Mouse (Mus musculus) midbrain, postnatal 0 days (tissue): ENCODE measurements around the gene Lpar6. TPM values are rescaled to one million over a fixed set of nuclear protein-coding genes. Genes with fewer than 3 reads are reported as not detected.

Source experiments
- ATAC-seq: fragments of 200-750 bp; cut with Nextera tagmentation; 2 replicates; pipeline ENCODE4 v1.8.0; 2017; ENCODE audit warnings: moderate number of reproducible peaks, mild to moderate bottlenecking, moderate TSS enrichment, moderate library complexity; ENCODE audit not compliant: low FRiP score
- DNase-seq: peaks from one replicate; pipeline ENCODE4 v3.0.0-alpha.2; 2015; ENCODE audit warnings: low spot score
- H3K27ac ChIP-seq: fragments of 300-500 bp; sonication (generic); 2 replicates; pipeline ENCODE4 v1.5.1; 2014; ENCODE audit warnings: low read depth, mild to moderate bottlenecking, low read length, mixed read lengths
- H3K27me3 ChIP-seq: fragments of 300-500 bp; sonication (generic); 2 replicates; pipeline ENCODE4 v1.6.1; 2014; ENCODE audit warnings: low read length, control low read depth, mixed read lengths; ENCODE audit not compliant: insufficient read depth
- H3K36me3 ChIP-seq: fragments of 300-500 bp; sonication (generic); 2 replicates; pipeline ENCODE4 v1.6.1; 2014; ENCODE audit warnings: low read length, control low read depth, mixed read lengths; ENCODE audit not compliant: insufficient read depth
- H3K4me1 ChIP-seq: fragments of 300-500 bp; sonication (generic); 2 replicates; pipeline ENCODE4 v1.6.1; 2014; ENCODE audit warnings: mild to moderate bottlenecking, control low read depth, antibody characterized with exemption, low read length, mixed read lengths; ENCODE audit not compliant: insufficient read depth
- H3K4me2 ChIP-seq: fragments of 300-500 bp; sonication (generic); 2 replicates; pipeline ENCODE4 v1.6.1; 2014; ENCODE audit warnings: low read depth, mild to moderate bottlenecking, low read length, mixed read lengths; ENCODE audit not compliant: poor library complexity, severe bottlenecking
- H3K4me3 ChIP-seq: fragments of 300-500 bp; sonication (generic); 2 replicates; pipeline ENCODE4 v1.5.1; 2014; ENCODE audit warnings: low read depth, mild to moderate bottlenecking, low read length, moderate library complexity
- H3K9ac ChIP-seq: fragments of 300-500 bp; sonication (generic); replicated peaks from 2 replicates; pipeline ENCODE4 v1.6.1; 2014; ENCODE audit warnings: mild to moderate bottlenecking, low read length, moderate library complexity, mixed read lengths; ENCODE audit not compliant: poor library complexity, severe bottlenecking
- H3K9me3 ChIP-seq: fragments of 300-500 bp; sonication (generic); 2 replicates; pipeline ENCODE4 v1.6.1; 2016; ENCODE audit warnings: low read length, control low read depth
- CTCF ChIP-seq: IDR thresholded peaks from 2 replicates; pipeline ENCODE4 v1.5.1; 2016; ENCODE audit warnings: antibody characterized with exemption, mild to moderate bottlenecking
- WGBS: fragments of 180-500 bp; shearing (Covaris S2); extraction: QIAGEN DNeasy Blood & Tissue Kit; methylation state at CpG from one replicate; pipeline ENCODE4 v1.1.7; 2014; 5-methylcytosine and 5-hydroxymethylcytosine counted together
- polyA plus RNA-seq: library from polyadenylated mRNA; unstranded; fragments of >200 nt; fragmentation: Nextera tagmentation; extraction: Ambion mirVana; gene quantifications from 2 replicates; pipeline ENCODE4 v1.2.1, GENCODE M21; 2015
- total RNA-seq: library from RNA; depleted of rRNA; stranded (reverse); fragments of >200 nt; gene quantifications from 2 replicates; pipeline ENCODE4 v1.2.3, GENCODE M21; 2014

Gene Lpar6
- total and polyA plus RNA-seq, 2 experiments from 2014 or later = 1.8 to 2.2 TPM

DNA sequence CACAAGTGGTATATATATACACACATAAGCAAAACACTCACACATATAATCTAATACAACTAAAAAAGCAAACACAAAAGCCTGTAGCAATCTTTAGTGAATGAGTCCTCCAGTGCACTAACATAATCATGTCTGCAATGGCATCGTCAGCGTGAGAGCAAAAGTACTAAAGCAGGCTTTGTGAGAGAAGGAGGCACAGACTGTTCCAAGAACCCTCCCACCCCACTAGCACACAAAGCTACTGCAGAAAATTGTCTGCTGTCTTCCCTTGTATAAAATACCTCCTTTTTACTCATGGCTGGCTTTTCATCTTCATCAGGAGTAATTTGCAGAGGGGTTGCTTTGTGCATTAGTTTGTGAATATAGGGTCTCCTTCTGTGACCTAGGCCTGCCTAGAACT, 14.6 kb downstream of the Lpar6 start:
- 63% methylated on average over 2 of the region's 2 CpGs for WGBS
- no peak for TF ChIP-seq CTCF
- H3K9ac ChIP-seq = no peak overlapping the region
- no peak for DNase-seq
- H3K36me3 ChIP-seq = no peaks in the 10 kb centered on the region
- H3K4me3 ChIP-seq = no peak overlapping the region
- H3K4me2 ChIP-seq = no peak overlapping the region
- no peaks in the 10 kb centered on the region for H3K4me1 ChIP-seq
- no peak overlapping the region for H3K27ac ChIP-seq
- no peaks in the 10 kb centered on the region for H3K27me3 ChIP-seq
- no peaks in the 10 kb centered on the region for H3K9me3 ChIP-seq
- ATAC-seq = no peak

DNA sequence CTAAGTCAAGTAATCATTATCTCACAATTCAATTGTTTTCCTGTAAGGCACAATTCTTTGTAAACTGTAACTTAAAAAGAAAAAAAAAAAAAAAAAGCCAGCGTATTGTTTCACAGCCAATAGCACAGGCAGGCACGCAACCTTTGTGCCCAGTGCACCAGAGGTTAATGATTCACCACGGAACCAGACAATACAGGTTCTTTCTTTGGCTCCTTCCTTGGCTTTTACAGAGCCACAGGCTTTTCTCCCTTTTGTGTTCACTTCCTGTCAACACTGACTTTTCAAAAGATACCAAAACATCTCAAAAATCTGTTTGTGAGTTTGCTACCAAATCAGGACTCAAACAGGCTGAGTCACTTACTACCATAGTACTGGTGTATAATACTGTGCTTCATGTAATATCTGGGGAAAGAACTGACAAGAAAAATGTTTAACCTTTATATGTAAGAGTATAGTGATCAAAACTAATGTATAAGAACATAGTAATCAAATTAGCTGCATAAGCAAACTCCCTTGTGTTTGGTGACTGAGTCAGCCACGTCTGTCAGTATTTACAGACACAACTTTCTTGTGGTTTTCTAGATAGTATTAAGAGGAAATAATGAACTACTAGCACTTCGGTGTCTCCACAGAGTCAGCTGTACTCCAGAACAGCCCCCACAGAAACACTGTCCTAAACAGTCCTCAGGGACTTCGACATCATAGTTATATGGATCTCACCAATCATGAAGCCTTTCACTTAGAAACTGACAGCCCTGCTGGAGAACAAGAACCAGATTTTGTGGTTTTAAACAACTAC, 16.0 kb downstream of the Lpar6 start:
- no peak overlapping the region for H3K27ac ChIP-seq
- TF ChIP-seq CTCF = no peak
- H3K9me3 ChIP-seq = no peaks in the 10 kb centered on the region
- DNase-seq = no peak
- no peak overlapping the region for H3K4me2 ChIP-seq
- no peak overlapping the region for H3K4me3 ChIP-seq
- H3K4me1 ChIP-seq = no peaks in the 10 kb centered on the region
- H3K27me3 ChIP-seq = no peaks in the 10 kb centered on the region
- ATAC-seq = no peak
- H3K9ac ChIP-seq = no peak overlapping the region
- no peaks in the 10 kb centered on the region for H3K36me3 ChIP-seq
- WGBS = 59% methylated on average over 6 of the region's 6 CpGs

GRCm38 (mm10) chr14:73254412-73254811, 16.7 kb downstream of the Lpar6 start:
- Histone ChIP-seq H3K9me3 (no peaks in the 10 kb centered on the region), H3K36me3 (no peaks in the 10 kb centered on the region; the same call in 1 of the 2 replicates), H3K4me1 (no peaks in the 10 kb centered on the region), H3K9ac (no peak overlapping the region), H3K27ac (no peak overlapping the region), H3K4me3 (no peak overlapping the region), H3K27me3 (no peaks in the 10 kb centered on the region), H3K4me2 (no peak overlapping the region)
- 65% methylated on average over 4 of the region's 4 CpGs for WGBS
- ATAC-seq (no peak), DNase-seq (no peak)
- no peak for TF ChIP-seq CTCF

DNA sequence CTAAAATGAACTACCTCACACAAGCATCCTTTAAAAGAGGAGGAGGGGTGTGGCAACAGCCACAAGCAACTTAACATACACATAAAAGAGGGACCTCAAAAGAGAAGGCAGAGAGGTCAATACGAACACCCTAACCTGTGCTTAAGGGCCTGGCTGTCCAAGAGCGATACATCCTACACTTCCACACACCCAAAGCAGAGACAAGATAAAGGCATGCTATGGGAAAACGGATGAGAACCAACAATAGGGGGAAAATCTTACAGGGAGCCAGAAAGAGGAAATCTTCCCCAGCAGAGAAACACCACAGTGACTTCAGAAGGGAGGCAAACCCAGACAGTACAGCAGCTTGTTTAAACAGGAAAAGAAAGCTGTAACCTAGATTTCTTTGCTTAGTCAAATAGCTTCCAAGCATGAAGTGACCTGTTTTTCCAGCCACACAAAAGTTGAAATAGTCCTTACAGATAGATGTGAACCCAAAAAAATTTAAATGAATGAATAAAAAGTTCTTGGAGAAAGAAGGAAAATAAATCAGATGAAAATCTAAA, 17.8 kb downstream of the Lpar6 start:
- no peak for ATAC-seq
- DNase-seq = no peak

GRCm38 (mm10) chr14:73257348-73257747, 19.7 kb downstream of the Lpar6 start:
- Histone ChIP-seq H3K9me3 (no peaks in the 10 kb centered on the region), H3K4me1 (no peaks in the 10 kb centered on the region), H3K9ac (no peak overlapping the region), H3K4me2 (no peak overlapping the region), H3K27ac (no peak overlapping the region), H3K36me3 (no peaks in the 10 kb centered on the region; the same call in 1 of the 2 replicates), H3K4me3 (no peak overlapping the region), H3K27me3 (no peaks in the 10 kb centered on the region)
- DNase-seq (no peak), ATAC-seq (no peak)
- WGBS = 70% methylated on average over 7 of the region's 7 CpGs
- TF ChIP-seq CTCF = no peak

More for the DNA sequence above, 17.8 kb downstream of the Lpar6 start:
- Histone ChIP-seq H3K9me3 (no peaks in the 10 kb centered on the region), H3K27ac (no peak overlapping the region), H3K36me3 (no peaks in the 10 kb centered on the region; the same call in 1 of the 2 replicates), H3K4me3 (no peak overlapping the region), H3K27me3 (no peaks in the 10 kb centered on the region), H3K4me2 (no peak overlapping the region), H3K4me1 (no peaks in the 10 kb centered on the region), H3K9ac (no peak overlapping the region)
- 59% methylated on average over 3 of the region's 3 CpGs for WGBS
- no peak for TF ChIP-seq CTCF

DNA sequence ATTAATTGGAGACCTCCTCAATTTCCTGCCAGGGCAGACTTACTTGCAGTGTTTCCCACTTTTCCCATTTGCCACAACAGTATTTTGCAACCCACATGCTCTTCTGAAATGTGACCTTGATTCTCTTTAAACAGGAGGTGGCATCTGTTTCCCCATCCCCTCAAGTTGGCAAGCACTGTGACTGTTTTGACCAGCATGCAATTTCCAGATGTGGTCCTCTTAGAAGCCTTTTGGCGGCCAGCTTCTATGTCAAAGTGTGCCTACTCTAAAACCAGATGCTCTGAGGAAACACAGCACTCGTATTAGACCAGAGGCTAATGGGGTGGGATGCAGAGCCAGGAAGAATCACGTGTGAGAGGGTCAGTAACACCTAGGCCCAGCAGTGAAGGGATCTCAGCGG, 20.5 kb downstream of the Lpar6 start:
- DNase-seq (no peak), ATAC-seq (no peak)
- H3K27me3 ChIP-seq = no peaks in the 10 kb centered on the region
- no peaks in the 10 kb centered on the region for H3K4me1 ChIP-seq
- no peak for TF ChIP-seq CTCF
- H3K4me3 ChIP-seq = no peak overlapping the region
- 75% methylated on average over 4 of the region's 4 CpGs for WGBS
- no peaks in the 10 kb centered on the region for H3K9me3 ChIP-seq
- H3K4me2 ChIP-seq = no peak overlapping the region
- no peak overlapping the region for H3K27ac ChIP-seq
- H3K9ac ChIP-seq = no peak overlapping the region
- no peaks in the 10 kb centered on the region; the same call in 1 of the 2 replicates for H3K36me3 ChIP-seq
